Mouse (Mus musculus): ENCODE measurements at regions not wholly inside any gene's neighbourhood (a gene's known extent, or its start where the extent isn't known, plus 50 kb on each side); places are given as distances from the start of the nearest gene placed in this dataset.

GRCm38 (mm10) chr4:45713837-45714508 is 84.8 kb upstream of the Aldh1b1 start:
- no peak for ATAC-seq (ENCODE audit: poor library complexity, severe bottlenecking)

- ATAC-seq (ENCODE audit: poor library complexity, severe bottlenecking) = no peak
Observed at GRCm38 (mm10) chr4:45713046-45713706, 85.6 kb upstream of the Aldh1b1 start.

- no peak for ATAC-seq (ENCODE audit: poor library complexity, severe bottlenecking)
Observed at GRCm38 (mm10) chr4:45703997-45704396, 94.8 kb upstream of the Aldh1b1 start.

GRCm38 (mm10) chr4:45699601-45700000 is 99.2 kb upstream of the Aldh1b1 start:
- ATAC-seq (ENCODE audit: poor library complexity, severe bottlenecking) = no peak

DNA sequence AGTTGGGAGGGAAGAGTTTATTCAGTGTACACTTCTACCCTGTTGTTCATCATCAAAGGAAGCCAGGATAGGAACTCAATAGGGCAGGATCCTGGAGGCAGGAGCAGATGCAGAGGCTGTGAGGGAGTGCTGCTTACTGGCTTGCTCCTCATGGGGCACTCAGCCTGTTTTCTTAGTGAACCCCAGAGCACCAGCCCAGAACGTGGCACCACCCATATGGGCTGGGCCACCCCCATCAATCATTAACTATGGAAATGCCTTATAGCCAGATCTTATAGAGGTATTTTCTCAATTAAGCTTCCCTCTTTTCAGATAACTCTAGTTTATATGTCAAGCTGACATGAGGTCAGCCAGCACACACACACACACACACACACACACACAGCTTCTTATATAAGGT is 103.6 kb upstream of the Aldh1b1 start:
- ATAC-seq (ENCODE audit: poor library complexity, severe bottlenecking) = no peak

DNA sequence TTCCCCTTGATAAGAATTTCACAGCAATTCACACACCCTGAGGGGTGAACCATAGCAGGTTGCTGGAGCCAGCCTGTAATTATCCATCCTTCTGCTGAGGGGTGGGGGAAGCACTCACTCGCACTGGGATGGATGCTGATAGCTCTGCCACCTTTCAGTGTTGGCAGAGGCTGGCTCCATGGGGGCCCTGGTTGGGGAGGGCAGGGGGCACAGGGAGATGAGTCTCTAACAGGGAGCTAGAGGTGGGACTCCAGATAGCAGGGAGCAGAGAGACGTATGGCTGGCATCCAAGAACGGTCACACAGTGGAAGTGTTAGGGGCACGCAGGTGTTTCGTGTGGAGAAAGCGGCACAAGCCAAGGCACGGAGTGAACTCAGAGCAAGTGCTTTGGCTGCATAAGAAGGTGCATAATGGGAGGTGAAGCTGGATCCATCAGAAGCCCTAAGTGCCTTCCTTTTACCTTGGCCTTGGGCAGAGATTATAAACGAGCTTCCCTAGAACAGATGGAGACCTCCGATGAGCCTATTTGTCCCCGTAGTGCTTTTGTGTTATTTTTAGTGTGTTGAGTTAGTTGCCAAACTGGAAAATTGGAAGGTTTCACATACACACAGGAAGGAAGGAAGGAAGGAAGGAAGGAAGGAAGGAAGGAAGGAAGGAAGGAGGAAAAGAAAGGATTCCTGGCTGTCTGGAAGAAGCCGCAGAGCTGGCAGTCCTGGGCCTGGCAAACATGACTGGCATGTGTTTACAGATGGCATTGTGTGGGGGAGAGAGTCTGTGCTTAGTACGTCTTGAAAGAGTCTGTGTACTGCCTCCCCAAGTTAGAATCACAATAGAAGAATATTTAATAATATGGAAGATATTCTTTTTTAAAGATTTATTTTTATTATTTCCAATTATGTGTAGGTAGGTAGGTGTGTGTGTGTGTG is 108.6 kb upstream of the Aldh1b1 start:
- ATAC-seq (ENCODE audit: poor library complexity, severe bottlenecking) = no peak

DNA sequence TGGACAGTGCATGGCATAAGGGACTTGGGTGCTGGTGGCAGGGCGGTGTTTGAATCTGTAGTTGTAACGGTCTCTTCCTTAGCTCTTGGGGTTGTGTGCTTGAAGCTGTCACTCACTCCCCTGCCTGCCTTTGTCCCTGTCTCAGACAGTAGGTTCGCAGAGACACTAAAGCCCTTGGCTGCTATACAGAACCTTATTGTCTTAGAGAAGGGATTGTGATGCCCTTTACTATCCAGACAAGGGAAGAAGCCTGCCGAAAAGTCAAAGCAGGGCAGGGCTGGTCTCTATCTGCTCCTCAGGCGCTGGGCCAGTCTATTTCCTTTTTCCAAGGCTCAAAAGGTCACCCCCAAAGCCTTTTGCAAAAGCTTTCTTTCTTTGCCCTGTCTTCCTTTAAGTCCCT is 109.2 kb upstream of the Aldh1b1 start:
- no peak for ATAC-seq (ENCODE audit: poor library complexity, severe bottlenecking)

DNA sequence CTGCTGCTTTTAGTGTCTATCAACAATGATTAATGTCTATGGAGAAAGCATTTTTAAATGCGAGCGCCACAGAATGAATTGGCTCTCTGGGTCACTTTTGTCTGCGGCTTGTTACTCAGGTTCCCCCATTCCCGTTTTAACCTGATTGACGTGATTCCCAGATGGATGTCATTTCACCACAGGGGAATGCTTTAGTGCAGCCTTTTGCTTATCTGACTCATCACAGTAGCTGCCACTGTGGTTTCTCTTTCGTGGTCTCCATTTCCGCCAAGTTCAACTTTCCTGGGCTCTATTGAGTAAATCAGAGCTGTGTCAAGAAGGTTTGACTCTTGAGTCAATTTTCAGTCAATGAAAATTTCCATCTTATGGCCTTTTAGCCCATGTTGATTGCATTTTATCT is 110.6 kb upstream of the Aldh1b1 start:
- ATAC-seq (ENCODE audit: poor library complexity, severe bottlenecking) = no peak

- no peak for ATAC-seq (ENCODE audit: poor library complexity, severe bottlenecking)
Observed at GRCm38 (mm10) chr4:45685031-45685430, 113.8 kb upstream of the Aldh1b1 start.

GRCm38 (mm10) chr4:45683205-45683604 is 115.6 kb upstream of the Aldh1b1 start:
- no peak for ATAC-seq (ENCODE audit: poor library complexity, severe bottlenecking)

DNA sequence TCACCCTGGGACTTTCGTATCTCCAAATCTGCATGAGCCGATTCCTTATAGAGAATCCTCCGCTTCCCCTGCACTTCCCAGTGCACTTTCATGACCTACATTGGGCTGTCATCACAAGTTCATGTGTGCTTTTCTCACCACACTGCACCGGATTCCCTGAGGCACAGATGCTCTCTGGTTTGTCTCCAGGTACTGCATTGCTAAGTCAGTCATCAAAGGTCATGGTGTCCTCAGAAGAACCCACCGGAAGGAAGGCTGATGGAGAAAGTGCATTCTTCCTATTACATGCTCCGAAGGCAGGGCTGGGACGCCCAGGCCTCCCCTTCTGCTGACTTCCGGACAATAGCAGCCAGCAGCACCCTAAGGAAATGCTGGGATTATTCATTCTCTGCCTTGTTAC is 116.1 kb upstream of the Aldh1b1 start:
- ATAC-seq (ENCODE audit: poor library complexity, severe bottlenecking) = no peak

- ATAC-seq (ENCODE audit: poor library complexity, severe bottlenecking) = no peak
Observed at GRCm38 (mm10) chr4:45676137-45676536, 122.7 kb upstream of the Aldh1b1 start.

GRCm38 (mm10) chr4:45674291-45674690 is 124.5 kb upstream of the Aldh1b1 start:
- ATAC-seq (ENCODE audit: poor library complexity, severe bottlenecking) = no peak

GRCm38 (mm10) chr4:45673081-45673819 is 125.6 kb upstream of the Aldh1b1 start:
- no peak for ATAC-seq (ENCODE audit: poor library complexity, severe bottlenecking)

- no peak for ATAC-seq (ENCODE audit: poor library complexity, severe bottlenecking)
Observed at GRCm38 (mm10) chr4:45672262-45673076, 126.4 kb upstream of the Aldh1b1 start.

- ATAC-seq (ENCODE audit: poor library complexity, severe bottlenecking) = no peak
Observed at GRCm38 (mm10) chr4:45664372-45664771, 132.1 kb upstream of the Shb start.

- no peak for ATAC-seq (ENCODE audit: poor library complexity, severe bottlenecking)
Observed at GRCm38 (mm10) chr4:45657350-45657978, 125.2 kb upstream of the Shb start.

DNA sequence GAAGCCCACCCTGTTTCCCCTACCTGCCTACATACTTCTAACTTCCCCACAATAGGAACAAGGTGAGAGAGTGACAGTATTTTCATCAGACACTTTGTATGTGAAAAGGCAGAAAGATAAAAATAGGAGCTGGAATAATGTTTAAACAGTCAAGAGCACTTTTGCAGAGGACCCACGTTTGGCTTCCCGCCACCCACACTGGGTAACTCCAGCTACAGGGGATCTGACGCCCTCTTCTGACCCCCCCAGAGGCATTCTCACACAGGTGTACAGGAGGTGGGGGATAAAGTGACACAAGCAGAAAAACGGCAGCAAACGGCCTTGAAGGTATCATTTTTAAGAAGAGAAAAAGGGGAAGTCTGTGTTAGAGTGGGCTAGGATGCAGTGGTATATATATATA is 123.5 kb upstream of the Shb start:
- no peak for ATAC-seq (ENCODE audit: poor library complexity, severe bottlenecking)

DNA sequence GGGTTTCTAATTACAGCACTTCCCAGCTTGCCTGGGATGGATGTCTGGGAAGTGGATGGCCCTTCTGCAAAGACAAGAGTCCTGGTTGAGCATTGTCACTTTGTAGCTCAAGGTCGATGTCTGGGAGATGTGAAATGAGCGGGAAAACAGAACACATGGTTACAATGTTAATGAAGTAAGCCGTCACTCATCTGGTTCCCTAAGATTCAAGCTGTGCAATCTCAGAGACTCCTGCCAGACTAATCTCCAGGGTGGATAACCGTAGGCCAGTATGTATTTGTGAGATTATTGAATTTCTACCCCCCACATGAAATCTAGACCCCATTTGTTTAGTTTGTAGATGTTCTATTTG is 122.5 kb upstream of the Shb start:
- no peak for ATAC-seq (ENCODE audit: poor library complexity, severe bottlenecking)
